Mouse (Mus musculus) bone marrow macrophage, adult 2 months (primary cell): Measurements from ENCODE around the gene Atg101. TPM values are rescaled to one million over a fixed set of nuclear protein-coding genes. Genes with fewer than 3 reads are reported as not detected.
A peak's percentile ranks its signal among the peaks of the same experiment; 100 is the strongest.

Experiments used
- H3K27ac ChIP-seq: 2 replicates; pipeline ENCODE4 v1.5.1; 2012; ENCODE audit warnings: low read depth, low read length; ENCODE audit not compliant: insufficient read depth
- H3K4me1 ChIP-seq: 2 replicates; pipeline ENCODE4 v1.6.1; 2012; ENCODE audit warnings: low read length; ENCODE audit not compliant: control insufficient read depth, insufficient read depth
- H3K4me3 ChIP-seq: 2 replicates; pipeline ENCODE4 v1.5.1; 2012; ENCODE audit warnings: mild to moderate bottlenecking, low read length, moderate library complexity; ENCODE audit not compliant: insufficient read depth
- CTCF ChIP-seq: IDR thresholded peaks from 2 replicates; pipeline ENCODE4 v1.5.1; 2012; ENCODE audit warnings: low read depth, mild to moderate bottlenecking, low read length, moderate library complexity
- POLR2A ChIP-seq: IDR thresholded peaks from 2 replicates; pipeline ENCODE4 v1.6.1; 2012; ENCODE audit warnings: mild to moderate bottlenecking, low read depth, low read length, borderline replicate concordance
- polyA plus RNA-seq: library from polyadenylated mRNA; stranded (reverse); fragments of >200 nt; gene quantifications from 2 replicates; pipeline ENCODE4 v1.2.4, GENCODE M21; 2012; ENCODE audit not compliant: missing spikeins, insufficient read depth, insufficient read length

Atg101 gene
- polyA plus RNA-seq, result 36.4 and 39.1 TPM in 2 replicates

GRCm38 (mm10) chr15:101283911-101284750 lies at the start of gene Atg101:
Atg101 (plus strand) TSS chr15:101284272.
- peaks cover 9% of the 10 kb centered on the region; the same call in 1 of the 2 replicates for H3K4me1 ChIP-seq
- TF ChIP-seq POLR2A (no peak), CTCF (peak; percentile 72)

GRCm38 (mm10) chr15:101234611-101235341 lies 49.3 kb upstream of the Atg101 start:
- Histone ChIP-seq H3K4me1 (no peaks in the 10 kb centered on the region), H3K4me3 (no peak overlapping the region), H3K27ac (no peak overlapping the region)
- TF ChIP-seq POLR2A (no peak), CTCF (no peak)

More at GRCm38 (mm10) chr15:101283911-101284750, at the start of gene Atg101:
- peak within 1 kb of the TSS; percentile 81 for H3K4me3 ChIP-seq
- peak within 1 kb of the TSS; percentile 85 for H3K27ac ChIP-seq

GRCm38 (mm10) chr15:101235342-101235698 lies 48.8 kb upstream of the Atg101 start:
- TF ChIP-seq CTCF (no peak), POLR2A (no peak)
- H3K27ac ChIP-seq, result no peak overlapping the region
- no peaks in the 10 kb centered on the region for H3K4me1 ChIP-seq
- no peak overlapping the region for H3K4me3 ChIP-seq

GRCm38 (mm10) chr15:101235728-101236327 lies 48.2 kb upstream of the Atg101 start:
- TF ChIP-seq POLR2A, result no peak
- TF ChIP-seq CTCF, result no peak
- H3K27ac ChIP-seq, result no peak overlapping the region

GRCm38 (mm10) chr15:101236878-101237277 lies 47.2 kb upstream of the Atg101 start:
- Histone ChIP-seq H3K27ac (no peak overlapping the region), H3K4me1 (peaks cover 5% of the 10 kb centered on the region; the same call in 1 of the 2 replicates), H3K4me3 (no peak overlapping the region)
- peak; percentile 82 for TF ChIP-seq CTCF
- TF ChIP-seq POLR2A, result no peak

More at GRCm38 (mm10) chr15:101235728-101236327, 48.2 kb upstream of the Atg101 start:
- Histone ChIP-seq H3K4me1 (no peaks in the 10 kb centered on the region), H3K4me3 (no peak overlapping the region)

- Histone ChIP-seq H3K4me3 (no peak overlapping the region), H3K27ac (no peak overlapping the region), H3K4me1 (peaks cover 11% of the 10 kb centered on the region)
- peak; percentile 28; the same call in 1 of the 2 replicates for TF ChIP-seq CTCF
- TF ChIP-seq POLR2A, result no peak
Observed at GRCm38 (mm10) chr15:101238885-101239511, 45.1 kb upstream of the Atg101 start.

GRCm38 (mm10) chr15:101239821-101240220 lies 44.3 kb upstream of the Atg101 start:
- no peak overlapping the region for H3K27ac ChIP-seq
- TF ChIP-seq POLR2A (no peak), CTCF (no peak)
- H3K4me3 ChIP-seq, result no peak overlapping the region
- peaks cover 18% of the 10 kb centered on the region for H3K4me1 ChIP-seq

GRCm38 (mm10) chr15:101240799-101241204 lies 43.3 kb upstream of the Atg101 start:
- peak overlapping the region; percentile 28 for H3K4me3 ChIP-seq
- no peak overlapping the region for H3K27ac ChIP-seq

GRCm38 (mm10) chr15:101241236-101241635 lies 42.8 kb upstream of the Atg101 start:
- Histone ChIP-seq H3K27ac (no peak overlapping the region), H3K4me1 (peaks cover 23% of the 10 kb centered on the region), H3K4me3 (peak overlapping the region; percentile 28)
- TF ChIP-seq CTCF (no peak), POLR2A (no peak)

More at GRCm38 (mm10) chr15:101240799-101241204, 43.3 kb upstream of the Atg101 start:
- H3K4me1 ChIP-seq, result peaks cover 20% of the 10 kb centered on the region
- no peak for TF ChIP-seq POLR2A
- TF ChIP-seq CTCF, result peak; percentile 79
